Mouse (Mus musculus) ES-E14 (cell line): ENCODE results near the gene Slc2a3.

Experiments used
- HCFC1 ChIP-seq: IDR thresholded peaks from 2 replicates; pipeline ENCODE4 v1.6.1; 2012; ENCODE audit warnings: low read length, inconsistent platforms, borderline replicate concordance; ENCODE audit not compliant: insufficient read depth
- ZC3H11A ChIP-seq: IDR thresholded peaks from 2 replicates; pipeline ENCODE4 v1.6.1; 2012; ENCODE audit warnings: low read depth, mild to moderate bottlenecking, inconsistent platforms, low read length, borderline replicate concordance
- ZNF384 ChIP-seq: IDR thresholded peaks from 2 replicates; pipeline ENCODE4 v1.6.1; 2012; ENCODE audit warnings: low read depth, low read length, inconsistent platforms

DNA sequence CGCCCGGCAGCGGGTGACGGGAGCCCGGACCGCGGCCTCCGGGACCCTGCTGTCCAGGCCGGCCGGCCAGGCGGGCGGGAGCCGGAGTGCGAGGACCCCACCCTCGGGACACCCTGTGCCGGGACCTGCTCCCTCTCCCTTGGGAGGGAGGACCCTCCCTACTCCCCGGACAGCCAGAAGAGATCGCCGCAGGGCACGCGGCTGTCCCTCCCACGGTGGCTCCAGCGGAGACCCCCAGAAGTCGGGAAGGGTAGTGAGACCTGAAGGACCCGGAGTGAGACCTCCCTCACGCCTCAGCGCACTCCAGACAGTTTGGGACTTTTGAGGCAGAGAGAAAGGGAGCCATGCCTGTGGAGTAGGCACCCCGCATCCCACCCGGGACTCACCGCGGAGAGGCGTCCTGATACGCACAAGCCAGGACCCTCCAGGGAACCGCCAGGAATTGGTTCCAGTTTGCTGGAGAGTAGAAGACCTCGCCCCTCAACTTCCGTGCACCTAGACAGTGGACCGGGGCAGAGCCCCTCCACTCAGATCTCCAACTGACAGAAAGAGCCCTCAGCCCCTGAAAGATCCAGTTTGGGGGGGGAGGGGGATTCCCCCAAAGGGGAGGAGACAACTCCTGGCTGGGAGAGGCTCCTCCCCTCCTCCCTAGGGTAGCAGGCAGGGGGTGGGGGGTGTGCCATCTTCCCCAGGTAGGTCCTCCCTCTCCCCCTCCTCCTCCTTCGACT is 18.8 kb upstream of the Slc2a3 start:
- TF ChIP-seq ZC3H11A (no peak), HCFC1 (no peak), ZNF384 (no peak)
